In genomic region chr11:98462255-98462654, GRCm38 (mm10) we compare ENCODE assay signal across 25 mouse cellular contexts. TPM values are rescaled to one million over a fixed set of nuclear protein-coding genes. Genes with fewer than 3 reads are reported as not detected.
"Had no signal": no experiment of that assay in that cellular context is flagged by ENCODE, and none has a peak within 500 bp of the region (broad histone marks: within the 10 kb centered on the region; RNA-seq: fewer than 3 reads in every experiment).

No protein-coding gene starts in this region.

- H3K36me3 ChIP-seq: heart, embryonic 10.5 days; heart, embryonic 12.5 days; hindbrain, embryonic 13.5 days; hindbrain, embryonic 15.5 days; intestine, embryonic 15.5 days; limb, embryonic 13.5 days; limb, embryonic 15.5 days; liver, embryonic 12.5 days had no signal

- H3K4me1 ChIP-seq: heart, embryonic 12.5 days had no signal

- H3K4me3 ChIP-seq: gastrocnemius, adult 2 months; heart, embryonic 10.5 days; heart, embryonic 12.5 days; hindbrain, embryonic 13.5 days; hindbrain, embryonic 15.5 days; intestine, embryonic 15.5 days; limb, embryonic 13.5 days; limb, embryonic 15.5 days; liver, embryonic 12.5 days had no signal

- H3K27ac ChIP-seq: gastrocnemius, adult 2 months; heart, embryonic 10.5 days; hindbrain, embryonic 13.5 days; hindbrain, embryonic 15.5 days; hindbrain, postnatal 0 days; intestine, embryonic 15.5 days; limb, embryonic 13.5 days; limb, embryonic 15.5 days; liver, embryonic 12.5 days; liver, embryonic 14.5 days had no signal

- DNase-seq: gastrocnemius, adult 2 months; gastrocnemius, postnatal 10 days; gastrocnemius, postnatal 25 days; heart, adult 18-20 months; heart, postnatal 10 days; kidney, adult 18-20 months; kidney, adult 8-10 months; kidney, postnatal 10 days; kidney, postnatal 4 days; layer of hippocampus, adult 9-11 months; layer of hippocampus, postnatal 36 days; left cerebral cortex, postnatal 4 days had no signal

RNA-seq across cellular contexts. Expression of gene Grb7, which starts 16.1 kb away (rescaled TPM):
- total RNA-seq: gastrocnemius, adult 2 months; granulocyte monocyte progenitor cell, adult 5-6 weeks; heart, postnatal 10 days; heart, postnatal 25 days; hematopoietic stem cell, adult 5-6 weeks had no signal

RNA-seq across cellular contexts. Expression of gene Erbb2, which starts 50.0 kb away (rescaled TPM):
- total RNA-seq: granulocyte monocyte progenitor cell, adult 5-6 weeks; hematopoietic stem cell, adult 5-6 weeks had no signal
